Mouse (Mus musculus): ENCODE results near the gene Islr.

Gene Islr

GRCm38 (mm10) chr9:58197781-58198701 is 6.1 kb downstream of the Islr start:
- no peak for DNase-seq (ENCODE audit: extremely low spot score, low read depth, low spot score)

- DNase-seq (ENCODE audit: extremely low spot score, low read depth, low spot score), result no peak
These were observed 7.2 kb downstream of the Islr start for GRCm38 (mm10) chr9:58196610-58197567.

DNA sequence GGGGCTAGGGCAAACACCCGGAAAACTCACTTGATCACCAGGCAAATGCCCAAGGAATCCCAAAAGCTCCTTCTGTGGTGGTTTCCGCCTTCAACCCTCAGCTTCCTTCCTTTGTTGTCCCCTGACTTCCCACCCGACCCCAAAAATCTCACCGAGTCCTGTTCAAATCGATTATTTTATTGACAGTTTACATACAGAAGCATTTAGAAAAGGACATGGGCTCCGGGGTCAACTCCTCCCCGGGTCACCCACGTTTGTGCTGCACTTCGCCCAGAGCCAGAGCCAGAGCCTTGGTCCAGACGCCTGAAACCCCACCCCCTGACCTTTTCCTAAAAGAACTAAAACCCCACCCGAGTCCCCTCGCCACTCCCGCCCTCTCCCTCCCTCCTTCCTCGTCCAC is 8.0 kb downstream of the Islr start:
- no peak for DNase-seq (ENCODE audit: extremely low spot score, low read depth, low spot score)

DNA sequence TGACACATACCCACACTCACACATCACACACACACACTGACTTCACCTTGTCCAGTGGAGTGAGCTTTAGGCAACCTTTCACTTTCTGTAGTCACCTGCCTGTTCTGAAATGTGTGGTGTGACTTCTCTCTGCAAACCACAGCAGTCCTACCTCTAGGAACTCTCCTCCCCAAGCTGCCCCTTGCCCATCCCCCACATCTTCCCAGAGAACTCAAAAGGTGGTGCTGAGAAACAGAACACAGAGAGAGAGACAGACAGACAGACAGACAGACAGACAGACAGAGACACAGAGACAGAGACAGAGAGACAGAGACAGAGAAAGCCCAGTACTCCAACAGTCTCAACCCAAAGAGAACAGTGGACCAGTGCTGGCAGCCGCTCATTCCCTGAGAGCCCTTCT is 8.4 kb downstream of the Islr start:
- no peak for DNase-seq (ENCODE audit: extremely low spot score, low read depth, low spot score)

GRCm38 (mm10) chr9:58194222-58194621 is 9.9 kb downstream of the Islr start:
- no peak for DNase-seq (ENCODE audit: extremely low spot score, low read depth, low spot score)

GRCm38 (mm10) chr9:58184456-58184855 is 19.6 kb downstream of the Islr start:
- no peak for DNase-seq (ENCODE audit: extremely low spot score, low read depth, low spot score)

GRCm38 (mm10) chr9:58179390-58179789 is 24.7 kb downstream of the Islr start:
- DNase-seq (ENCODE audit: extremely low spot score, low read depth, low spot score), result no peak

DNA sequence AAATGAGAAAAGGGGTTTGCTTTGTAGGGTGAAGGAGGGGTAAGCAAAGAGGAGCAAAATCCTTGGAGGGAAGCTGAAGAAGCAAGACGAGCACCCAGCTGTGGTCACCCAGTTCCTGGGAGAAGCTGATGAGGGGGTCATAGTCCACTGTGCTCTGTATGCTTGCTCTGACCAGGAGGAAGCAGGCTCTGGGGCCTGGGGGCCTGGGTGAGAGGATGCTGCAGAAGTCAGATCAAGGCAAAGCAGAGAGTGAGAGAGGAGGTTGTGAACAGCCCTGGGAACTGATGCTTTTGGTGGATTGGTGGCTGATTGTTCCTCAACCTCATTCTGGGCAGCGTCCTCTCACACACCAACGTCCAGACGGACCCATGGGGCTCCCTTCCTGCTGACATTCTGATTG is 26.9 kb downstream of the Islr start:
- no peak for DNase-seq (ENCODE audit: extremely low spot score, low read depth, low spot score)

GRCm38 (mm10) chr9:58175745-58176487 is 28.2 kb downstream of the Islr start:
- no peak for DNase-seq (ENCODE audit: extremely low spot score, low read depth, low spot score)

- no peak for DNase-seq (ENCODE audit: extremely low spot score, low read depth, low spot score)
These were observed 29.3 kb downstream of the Islr start for GRCm38 (mm10) chr9:58174818-58175251.

GRCm38 (mm10) chr9:58172863-58173262 is 31.2 kb downstream of the Islr start:
- no peak for DNase-seq (ENCODE audit: extremely low spot score, low read depth, low spot score)

GRCm38 (mm10) chr9:58169426-58169825 is 34.7 kb downstream of the Islr start:
- no peak for DNase-seq (ENCODE audit: extremely low spot score, low read depth, low spot score)

GRCm38 (mm10) chr9:58168880-58169279 is 35.2 kb downstream of the Islr start:
- DNase-seq (ENCODE audit: extremely low spot score, low read depth, low spot score), result no peak

GRCm38 (mm10) chr9:58165779-58166178 is 38.3 kb downstream of the Islr start:
- no peak for DNase-seq (ENCODE audit: extremely low spot score, low read depth, low spot score)

DNA sequence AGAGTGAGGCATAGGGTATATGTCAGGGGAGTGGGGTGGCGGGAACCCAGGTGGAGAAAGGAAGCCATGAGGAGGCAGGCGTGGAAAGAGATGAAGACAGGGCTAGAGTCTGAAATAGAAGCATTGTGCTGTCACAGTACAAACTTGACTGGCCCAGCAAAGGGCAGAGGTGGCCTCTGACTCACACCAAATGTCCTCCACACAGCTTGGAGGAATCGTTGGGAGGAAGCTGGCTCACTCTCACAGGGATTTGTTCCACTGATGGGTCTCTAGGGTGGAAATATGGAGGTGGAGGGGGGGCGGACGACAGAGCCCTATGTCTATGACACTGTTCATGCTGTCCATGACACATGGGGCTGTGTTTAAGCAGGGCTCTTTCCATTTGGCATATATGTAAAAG is 41.0 kb downstream of the Islr start:
- no peak for DNase-seq (ENCODE audit: extremely low spot score, low read depth, low spot score)

GRCm38 (mm10) chr9:58162173-58162572 is 41.9 kb downstream of the Islr start:
- no peak for DNase-seq (ENCODE audit: extremely low spot score, low read depth, low spot score)

- DNase-seq (ENCODE audit: extremely low spot score, low read depth, low spot score), result no peak
These were observed 43.8 kb downstream of the Islr start for GRCm38 (mm10) chr9:58160315-58160714.

- no peak for DNase-seq (ENCODE audit: extremely low spot score, low read depth, low spot score)
These were observed 44.3 kb downstream of the Islr start for GRCm38 (mm10) chr9:58159855-58160254.

- DNase-seq (ENCODE audit: extremely low spot score, low read depth, low spot score), result no peak
These were observed 45.4 kb downstream of the Islr start for GRCm38 (mm10) chr9:58158541-58159311.

DNA sequence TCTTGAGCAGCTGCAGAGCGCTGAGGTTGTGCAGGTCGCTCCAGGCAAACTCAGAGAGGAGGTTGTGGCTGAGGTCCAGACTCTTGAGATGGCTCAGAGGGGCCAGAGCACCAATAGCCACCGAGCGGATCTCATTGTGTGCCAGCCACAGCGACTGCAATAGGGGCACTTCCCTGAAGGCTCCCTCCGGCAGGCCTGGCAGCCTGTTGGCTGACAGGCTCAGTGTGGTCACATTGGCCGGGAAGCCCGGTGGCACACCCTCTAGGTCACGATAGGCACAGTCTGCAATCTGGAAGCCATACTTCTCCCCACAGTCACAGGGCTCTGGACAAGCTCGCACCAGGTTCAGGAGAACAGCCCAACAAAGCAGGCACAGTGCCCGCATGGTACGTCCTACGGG is 46.3 kb downstream of the Islr start:
- no peak for DNase-seq (ENCODE audit: extremely low spot score, low read depth, low spot score)

Data from hindlimb bud, embryonic 11.5 days (tissue).